Mouse (Mus musculus): Measurements from ENCODE around the gene Krtap29-1.

Gene Krtap29-1

GRCm38 (mm10) chr11:99937751-99938264 is 41.0 kb downstream of the Krtap29-1 start:
- DNase-seq = no peak

GRCm38 (mm10) chr11:99935991-99936390 is 42.9 kb downstream of the Krtap29-1 start, which contains the start of gene Krtap31-2:
Gene Krtap31-2 (plus strand): TSS chr11:99936291.
- no peak for DNase-seq

Measured in cerebellum, postnatal 10 days (tissue).